Mouse (Mus musculus): ENCODE measurements around the gene Lhx9.

Gene Lhx9

DNA sequence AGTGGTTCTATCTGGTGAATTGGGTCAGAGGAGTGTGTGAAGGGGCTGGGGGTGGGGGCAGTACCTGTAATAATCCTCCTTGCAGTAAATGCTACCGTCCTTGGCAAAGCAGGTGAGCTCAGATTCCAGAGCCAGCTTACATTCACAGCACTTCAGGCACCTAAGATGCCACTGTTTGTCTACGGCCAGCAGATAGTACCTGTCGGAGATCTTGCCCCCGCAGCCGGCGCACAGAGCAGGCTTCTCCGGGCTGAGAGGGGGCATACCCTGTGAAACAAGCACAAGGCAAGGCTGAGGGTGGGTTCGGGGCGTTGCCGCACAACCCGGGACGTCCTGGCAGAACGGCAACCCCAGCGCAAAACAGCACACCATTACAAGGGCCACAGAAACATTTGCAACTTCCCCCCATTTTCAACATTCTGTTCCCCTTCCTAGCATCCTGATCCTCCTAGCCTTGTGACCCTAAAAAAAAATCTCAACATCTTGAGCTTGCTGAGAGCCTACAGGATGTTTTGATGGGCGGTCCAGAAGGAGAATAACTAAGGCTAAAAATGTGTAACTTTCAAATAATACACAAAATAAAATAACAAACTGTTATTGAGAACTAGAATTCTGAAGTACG, 8.5 kb downstream of the Lhx9 start:
- DNase-seq (ENCODE audit: low spot score): no peak

DNA sequence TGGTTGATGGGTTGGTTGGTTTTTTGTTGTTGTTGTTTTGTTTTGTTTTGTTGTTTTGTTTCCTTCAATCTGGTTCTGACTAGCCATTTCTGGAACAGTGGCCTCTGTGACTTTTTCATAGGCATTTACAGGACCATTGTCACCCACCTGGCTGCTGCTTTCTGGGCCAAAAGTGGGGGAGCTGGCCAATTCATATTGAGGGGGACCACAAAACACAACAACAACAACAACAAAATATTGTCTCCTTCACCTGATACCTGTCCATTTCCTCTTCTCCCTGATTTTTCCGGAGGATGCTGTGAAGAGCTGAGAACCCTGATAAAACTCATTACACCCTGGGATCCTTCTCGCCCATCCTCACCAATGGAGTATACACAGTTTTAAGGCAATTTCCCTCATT, 9.1 kb downstream of the Lhx9 start:
- DNase-seq (ENCODE audit: low spot score): no peak

DNA sequence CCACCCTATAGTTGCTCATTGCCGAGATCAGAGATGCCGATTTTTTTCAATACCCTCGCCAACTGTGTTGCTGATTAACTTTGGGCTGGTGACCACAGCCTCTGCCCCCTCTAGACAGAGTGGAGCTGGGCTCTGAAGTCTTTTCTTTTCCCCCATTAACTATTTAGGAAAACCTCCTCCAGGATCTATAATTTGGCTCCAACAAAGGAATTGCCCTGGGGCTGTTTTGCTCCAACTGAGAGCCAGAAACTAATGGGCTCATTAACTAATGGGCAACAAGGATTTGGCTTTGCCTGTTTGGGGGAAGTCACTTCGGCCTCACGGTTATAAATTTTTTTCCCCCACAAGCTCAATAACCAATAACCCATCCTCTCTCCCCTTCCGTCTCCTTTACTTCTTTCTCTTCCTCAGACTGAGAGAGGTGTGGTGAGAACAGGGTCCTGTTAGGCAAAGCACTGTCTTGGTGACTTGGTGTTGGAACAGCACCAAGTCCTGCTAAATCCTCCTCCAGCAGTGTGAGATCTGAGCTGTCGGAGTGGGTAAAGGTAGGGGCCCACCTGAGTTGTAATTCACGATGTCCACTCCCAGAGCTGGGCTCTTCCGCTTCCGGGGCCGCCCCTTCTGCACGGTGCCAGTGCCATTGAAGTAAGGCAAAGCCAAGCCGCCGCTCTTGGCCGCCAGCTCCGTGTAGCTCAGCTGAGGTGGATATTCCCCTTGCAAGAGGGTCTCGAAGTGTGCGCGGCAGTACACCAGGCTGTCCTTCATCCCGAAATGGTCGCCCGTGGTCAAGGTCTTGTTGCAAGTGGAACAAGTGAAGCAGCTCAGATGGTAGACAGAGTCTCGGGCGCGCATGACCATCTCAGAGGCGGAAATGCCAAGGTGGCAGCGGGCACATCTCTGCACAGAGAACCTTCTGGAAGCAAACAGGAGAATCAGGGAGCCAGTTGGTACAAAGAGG, 10.3 kb downstream of the Lhx9 start:
- DNase-seq (ENCODE audit: low spot score): no peak

DNA sequence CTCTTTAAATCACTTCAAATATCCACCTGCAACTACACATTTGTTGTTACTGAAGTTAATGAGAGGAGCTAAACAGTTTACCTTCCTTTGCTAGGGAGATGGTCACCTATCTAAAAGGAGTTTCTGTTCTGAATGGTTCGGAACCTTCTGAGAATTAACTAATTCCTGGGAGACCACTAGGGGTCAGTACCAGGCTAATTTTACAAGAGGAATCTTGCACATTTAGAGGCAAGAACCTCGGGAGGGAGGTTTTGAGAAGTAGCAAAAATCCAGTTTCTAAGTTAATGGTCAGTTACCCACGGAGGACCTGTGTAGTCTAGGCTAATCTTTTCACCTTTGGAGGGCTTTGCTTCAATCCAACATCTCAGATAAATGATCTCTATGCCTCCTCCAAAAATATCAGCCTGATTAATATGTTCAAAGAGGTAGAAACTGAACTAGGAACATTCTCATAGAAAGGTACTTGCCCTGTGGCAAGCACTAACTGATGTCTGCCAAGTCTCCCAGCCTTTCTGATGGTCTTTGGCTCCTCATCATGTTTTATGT, 12.9 kb downstream of the Lhx9 start:
- no peak for DNase-seq (ENCODE audit: low spot score)

DNA sequence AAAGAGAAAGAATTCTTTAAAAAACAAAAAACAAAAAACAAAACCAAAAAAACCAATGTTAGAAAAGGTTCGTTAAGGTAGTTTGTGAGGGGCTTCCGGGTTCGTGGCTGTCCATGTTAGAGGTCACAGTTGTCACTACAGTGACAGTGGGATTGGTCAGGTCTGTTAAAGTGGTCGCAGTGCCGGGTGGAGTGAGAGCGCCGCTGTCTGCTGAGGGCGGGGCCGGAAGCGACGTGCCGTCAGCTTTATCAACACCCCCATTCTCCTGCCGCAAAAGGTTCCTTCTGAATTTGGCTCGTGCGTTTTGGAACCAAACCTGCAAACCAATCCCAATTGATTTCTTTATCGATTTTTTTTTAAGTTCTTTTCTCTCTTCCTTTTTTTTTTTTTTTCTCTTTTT, 17.1 kb downstream of the Lhx9 start:
- peak; percentile 52 for DNase-seq (ENCODE audit: low spot score)

DNA sequence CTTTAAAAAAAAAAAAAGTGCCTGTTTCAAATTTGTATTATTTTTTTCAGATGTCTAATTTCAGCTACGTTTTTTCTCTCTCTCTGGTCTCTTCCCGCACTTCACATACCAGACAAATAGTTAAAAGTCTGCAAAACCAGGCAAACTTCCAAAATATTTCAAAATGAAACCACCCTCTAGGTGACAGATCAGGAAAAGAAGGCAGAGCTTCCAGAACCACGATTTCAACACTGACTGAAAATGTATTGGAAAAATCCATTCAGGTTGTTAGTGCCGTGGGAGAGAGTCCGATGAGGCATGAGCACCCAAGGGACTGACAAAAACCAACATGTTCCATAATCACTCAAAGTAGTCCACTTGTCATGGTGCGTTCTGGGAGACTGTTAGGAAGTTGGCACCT, 21.5 kb downstream of the Lhx9 start:
- no peak for DNase-seq (ENCODE audit: low spot score)

DNA sequence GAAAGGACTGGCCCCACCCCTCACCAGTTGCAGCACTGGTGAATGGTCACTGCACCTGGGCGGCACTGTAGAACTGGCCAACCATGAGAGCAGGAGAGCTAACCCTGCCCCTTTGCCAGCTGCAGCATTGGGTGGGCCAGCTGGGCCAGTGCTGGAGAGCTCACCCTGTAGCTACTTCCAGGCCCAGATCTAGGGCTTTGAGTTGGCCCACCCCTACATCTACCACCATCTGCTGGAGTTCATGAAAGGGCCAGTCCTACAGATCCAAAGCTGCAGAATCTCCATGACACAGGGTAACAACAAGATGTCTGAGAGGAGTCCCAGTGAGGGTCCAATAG, 25.4 kb downstream of the Lhx9 start:
- DNase-seq (ENCODE audit: low spot score): no peak

DNA sequence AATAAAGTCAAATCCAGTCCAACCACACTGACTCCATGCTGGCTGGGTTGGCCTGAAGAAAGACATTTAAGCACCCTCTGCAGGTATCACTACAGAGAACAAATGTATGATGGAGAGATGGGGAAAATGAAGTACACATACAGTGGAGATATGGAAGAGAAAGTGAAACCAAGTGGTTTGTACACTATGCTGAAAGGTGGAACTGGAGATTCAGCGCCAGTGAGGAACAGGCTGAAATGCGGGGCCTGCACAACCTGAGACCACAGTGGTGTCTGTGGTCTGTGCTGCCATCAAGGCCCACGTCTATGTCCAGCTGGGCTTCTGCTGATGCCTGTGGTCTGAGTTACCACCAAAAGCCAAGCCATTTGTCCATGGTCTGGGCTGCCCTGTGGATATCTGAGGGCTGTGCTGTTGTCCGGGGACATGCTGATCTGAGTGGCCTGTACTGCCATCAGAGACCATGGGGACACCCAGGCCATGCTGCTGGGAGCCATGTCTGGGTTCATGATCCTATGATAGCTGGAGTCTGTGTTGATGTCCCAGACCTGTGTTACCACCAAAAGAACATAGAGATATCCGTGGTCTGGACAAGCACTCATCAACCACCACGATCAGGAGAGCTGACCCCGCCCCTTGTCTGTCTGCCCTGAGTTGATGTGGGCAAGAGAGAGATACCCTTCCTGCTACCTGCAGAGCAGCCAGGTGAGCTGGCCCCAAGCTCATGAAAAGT, 26.0 kb downstream of the Lhx9 start:
- DNase-seq (ENCODE audit: low spot score): no peak

DNA sequence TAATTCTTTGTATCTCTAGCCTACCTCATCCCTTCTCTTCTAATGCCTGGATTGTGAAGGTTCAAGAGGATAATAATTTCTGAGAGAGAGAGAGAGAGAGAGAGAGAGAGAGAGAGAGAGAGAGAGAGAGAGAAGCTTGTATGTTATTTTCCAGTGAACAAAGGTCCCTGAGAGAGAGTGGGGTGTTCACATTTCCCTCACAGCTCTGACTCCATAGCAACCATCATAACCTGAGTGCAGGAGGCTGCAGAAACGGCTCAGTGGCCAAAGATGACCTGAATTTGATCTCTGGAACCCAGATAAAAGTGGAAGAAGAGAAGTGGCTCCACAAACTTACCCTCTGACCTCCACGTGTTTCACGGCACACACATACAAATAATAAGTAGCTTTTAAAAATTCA, 46.6 kb downstream of the Lhx9 start:
- no peak for DNase-seq (ENCODE audit: low spot score)

DNA sequence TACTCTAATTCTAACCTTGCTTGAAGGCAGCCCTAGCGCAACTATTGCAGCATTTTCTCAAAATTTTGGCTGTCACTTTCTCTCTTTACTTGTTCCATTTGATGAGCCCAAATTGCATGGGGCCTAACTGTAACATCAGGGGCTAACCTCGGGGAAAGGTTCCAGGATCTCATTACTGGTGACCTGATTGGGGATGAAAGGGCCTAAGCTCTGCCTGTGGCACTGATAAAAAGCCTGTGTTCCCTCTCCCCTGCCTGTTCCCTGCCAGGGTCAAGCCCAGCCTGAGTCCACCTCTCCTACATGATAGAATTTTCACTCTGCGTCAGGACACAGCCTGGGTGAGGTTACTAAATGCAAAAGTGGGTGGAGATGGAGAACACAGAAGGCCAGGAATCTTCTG, 47.1 kb downstream of the Lhx9 start:
- no peak for DNase-seq (ENCODE audit: low spot score)

DNA sequence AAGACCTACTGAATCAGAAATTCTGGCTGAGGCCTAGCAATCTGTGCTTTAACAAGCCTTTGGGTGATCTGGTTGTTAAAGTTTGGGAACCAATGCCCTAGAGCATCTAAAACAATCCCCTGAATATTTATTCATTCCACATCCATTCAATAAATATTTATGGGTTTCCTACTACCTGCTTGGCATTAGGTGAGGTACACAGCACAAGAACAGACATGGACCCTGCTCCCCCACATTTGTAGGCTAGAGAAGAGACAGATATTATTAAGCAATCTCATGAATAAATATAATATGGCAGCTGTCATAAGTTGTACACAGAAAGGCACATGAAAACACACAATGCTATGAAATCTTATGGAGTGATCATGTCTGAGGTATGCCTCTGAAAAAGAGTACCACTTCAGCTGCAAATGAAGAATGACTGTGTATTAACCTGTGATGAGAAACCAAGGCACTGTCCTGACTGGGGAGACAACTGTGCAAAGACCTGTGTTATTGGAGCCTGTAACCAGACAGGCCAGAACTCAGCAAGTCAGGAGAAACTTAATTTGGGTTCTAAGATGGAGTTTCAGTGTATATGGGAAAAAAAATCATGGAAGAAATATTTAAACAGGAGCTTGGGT, 48.6 kb downstream of the Lhx9 start:
- no peak for DNase-seq (ENCODE audit: low spot score)

DNA sequence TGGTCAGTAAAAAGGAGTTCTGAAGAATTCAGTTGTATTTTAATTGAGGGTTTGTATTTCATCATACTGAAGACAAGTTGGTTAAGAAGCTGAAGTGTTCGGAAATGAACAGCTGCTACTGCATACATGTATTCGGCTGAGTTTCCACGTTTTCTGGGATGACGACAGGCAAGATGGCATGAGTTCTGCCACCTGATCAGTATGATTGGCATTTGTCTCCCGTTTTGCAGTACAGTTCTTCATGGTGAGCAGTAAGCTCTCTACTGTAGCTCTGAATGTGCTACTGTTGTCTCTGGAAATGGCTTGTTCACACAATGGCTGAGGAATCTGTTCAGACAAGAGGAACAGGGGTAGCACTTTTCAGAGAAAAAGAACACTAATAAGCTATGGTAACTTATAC, 50.3 kb downstream of the Lhx9 start:
- no peak for DNase-seq (ENCODE audit: low spot score)

DNA sequence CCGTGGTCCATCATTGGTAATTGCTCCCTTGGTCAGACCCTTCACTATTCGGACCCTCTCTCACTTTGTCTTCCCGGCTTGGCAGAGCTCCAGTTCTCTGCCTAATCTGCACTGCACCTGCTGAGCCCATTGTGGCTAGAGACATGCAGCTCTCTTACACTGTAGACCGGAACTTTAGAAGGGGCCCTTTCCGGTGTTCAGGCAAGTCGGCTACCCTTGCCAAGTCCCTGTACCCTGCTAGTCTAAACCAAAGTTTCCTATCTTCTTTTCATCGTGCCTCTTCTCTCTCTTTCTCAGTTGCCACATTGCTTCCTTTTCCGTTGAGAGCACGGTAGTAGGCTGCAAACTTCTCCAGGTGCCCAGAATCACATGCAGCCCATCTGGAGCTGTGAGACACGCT, 62.5 kb downstream of the Lhx9 start:
- DNase-seq (ENCODE audit: low spot score): no peak

DNA sequence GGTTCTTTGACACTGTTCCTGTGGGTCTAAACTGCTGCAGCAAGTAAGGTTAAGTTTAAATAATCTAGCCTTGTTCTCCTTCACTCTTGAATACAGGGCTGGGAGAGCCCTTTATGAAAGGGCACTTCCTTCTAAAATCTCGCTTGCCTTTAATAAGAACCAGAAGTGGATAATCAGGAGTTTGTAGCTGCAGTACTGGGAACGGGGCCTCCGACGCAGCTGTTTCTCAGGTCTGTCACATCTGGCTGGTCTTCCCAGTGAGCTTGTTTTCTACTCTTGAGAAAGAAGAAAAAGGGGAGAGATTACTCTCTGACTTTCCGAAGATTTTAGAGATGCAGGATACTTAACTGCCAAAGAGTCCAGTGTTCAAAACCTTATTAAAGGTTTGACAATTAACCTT, 64.4 kb downstream of the Lhx9 start:
- DNase-seq (ENCODE audit: low spot score): no peak

Data from yolk sac, embryonic 10.5 days (tissue).